Mouse (Mus musculus): ENCODE measurements around the gene Ucn. TPM values are rescaled to one million over a fixed set of nuclear protein-coding genes. Genes with fewer than 3 reads are reported as not detected.

The Ucn gene
- total RNA-seq (2015; ENCODE audit: low replicate concordance): not detected in 2 replicates
- not detected in 2 replicates for total RNA-seq (2017; ENCODE audit: low replicate concordance)

- no peak for ATAC-seq (replicated peaks; ENCODE audit: low FRiP score, poor library complexity, severe bottlenecking)
These were observed at the start of gene Ucn for GRCm38 (mm10) chr5:31138241-31138967. Gene Ucn (minus strand): TSS chr5:31138829.

GRCm38 (mm10) chr5:31183678-31184077 lies 45.0 kb upstream of the Ucn start:
- ATAC-seq (replicated peaks; ENCODE audit: low FRiP score, poor library complexity, severe bottlenecking): peak; percentile 28; the same call in 1 of the 2 replicates

- ATAC-seq (replicated peaks; ENCODE audit: low FRiP score, poor library complexity, severe bottlenecking): no peak
These were observed 42.6 kb upstream of the Ucn start for GRCm38 (mm10) chr5:31181183-31181770.

GRCm38 (mm10) chr5:31179766-31180630 lies 41.4 kb upstream of the Ucn start, which contains the start of the genes Gm29609 and Gtf3c2:
Gene Gm29609 (minus strand): TSS chr5:31179911.
Gene Gtf3c2 (minus strand): TSS chr5:31180144.
- peak; percentile 89 for ATAC-seq (replicated peaks; ENCODE audit: low FRiP score, poor library complexity, severe bottlenecking)

GRCm38 (mm10) chr5:31179301-31179765 lies 40.7 kb upstream of the Ucn start:
- ATAC-seq (replicated peaks; ENCODE audit: low FRiP score, poor library complexity, severe bottlenecking): peak; percentile 61

- ATAC-seq (replicated peaks; ENCODE audit: low FRiP score, poor library complexity, severe bottlenecking): no peak
These were observed 30.0 kb upstream of the Ucn start for GRCm38 (mm10) chr5:31168630-31169029.

- ATAC-seq (replicated peaks; ENCODE audit: low FRiP score, poor library complexity, severe bottlenecking): no peak
These were observed 26.2 kb upstream of the Ucn start for GRCm38 (mm10) chr5:31164878-31165277.

GRCm38 (mm10) chr5:31162462-31162861 lies 23.8 kb upstream of the Ucn start:
- no peak for ATAC-seq (replicated peaks; ENCODE audit: low FRiP score, poor library complexity, severe bottlenecking)

- peak; percentile 98 for ATAC-seq (replicated peaks; ENCODE audit: low FRiP score, poor library complexity, severe bottlenecking)
These were observed 15.5 kb upstream of the Ucn start, which contains the start of gene Mpv17 for GRCm38 (mm10) chr5:31154152-31154553. Gene Mpv17 (minus strand): TSS chr5:31154251.

GRCm38 (mm10) chr5:31153516-31154151 lies 15.0 kb upstream of the Ucn start:
- ATAC-seq (replicated peaks; ENCODE audit: low FRiP score, poor library complexity, severe bottlenecking): peak; percentile 10; the same call in 1 of the 2 replicates

GRCm38 (mm10) chr5:31151746-31152145 lies 13.1 kb upstream of the Ucn start:
- no peak for ATAC-seq (replicated peaks; ENCODE audit: low FRiP score, poor library complexity, severe bottlenecking)

- no peak for ATAC-seq (replicated peaks; ENCODE audit: low FRiP score, poor library complexity, severe bottlenecking)
These were observed 11.2 kb upstream of the Ucn start for GRCm38 (mm10) chr5:31149781-31150180.

- ATAC-seq (replicated peaks; ENCODE audit: low FRiP score, poor library complexity, severe bottlenecking): no peak
These were observed 368 bp upstream of the Ucn start for GRCm38 (mm10) chr5:31138968-31139425.

- no peak for ATAC-seq (replicated peaks; ENCODE audit: low FRiP score, poor library complexity, severe bottlenecking)
These were observed 971 bp downstream of the Ucn start for GRCm38 (mm10) chr5:31137658-31138057.

GRCm38 (mm10) chr5:31136730-31137424 lies 1.8 kb downstream of the Ucn start:
- no peak for ATAC-seq (replicated peaks; ENCODE audit: low FRiP score, poor library complexity, severe bottlenecking)

- ATAC-seq (replicated peaks; ENCODE audit: low FRiP score, poor library complexity, severe bottlenecking): no peak
These were observed 12.6 kb downstream of the Ucn start for GRCm38 (mm10) chr5:31126050-31126449.

- ATAC-seq (replicated peaks; ENCODE audit: low FRiP score, poor library complexity, severe bottlenecking): no peak
These were observed 15.1 kb downstream of the Ucn start for GRCm38 (mm10) chr5:31123481-31123880.

GRCm38 (mm10) chr5:31121111-31121510 lies 17.5 kb downstream of the Ucn start:
- ATAC-seq (replicated peaks; ENCODE audit: low FRiP score, poor library complexity, severe bottlenecking): no peak

GRCm38 (mm10) chr5:31116912-31117311 lies 21.7 kb downstream of the Ucn start:
- no peak for ATAC-seq (replicated peaks; ENCODE audit: low FRiP score, poor library complexity, severe bottlenecking)

Data from erythroblast, adult 5-6 weeks (primary cell).